Mouse (Mus musculus): ENCODE results near the gene Pkd1. TPM values are rescaled to one million over a fixed set of nuclear protein-coding genes. Genes with fewer than 3 reads are reported as not detected.

The Pkd1 gene
- polyA plus RNA-seq, 1 experiment from 2014 or later = 26.3 TPM

GRCm38 (mm10) chr17:24567034-24567779 is 17.6 kb downstream of the Pkd1 start:
- 44% methylated on average over 8 of the region's 8 CpGs for WGBS
- H3K4me2 ChIP-seq (replicated peaks; ENCODE audit: low read depth, low read length) = no peak overlapping the region
- H3K4me3 ChIP-seq (ENCODE audit: low read depth, low read length) = no peak overlapping the region
- peaks cover 22% of the 10 kb centered on the region; the same call in 1 of the 2 replicates for H3K36me3 ChIP-seq (ENCODE audit: insufficient read depth, low read length)
- TF ChIP-seq EP300 (IDR thresholded peaks at IDR 0.05) (no peak), CTCF (IDR thresholded peaks at IDR 0.05) (no peak)
- H3K9me3 ChIP-seq (ENCODE audit: low read length) = no peaks in the 10 kb centered on the region
- ATAC-seq = peak; percentile 78
- H3K27ac ChIP-seq (ENCODE audit: low read length) = no peak overlapping the region
- peak; percentile 74 for DNase-seq (ENCODE audit: low spot score)
- no peaks in the 10 kb centered on the region for H3K27me3 ChIP-seq (replicated peaks; ENCODE audit: insufficient read depth, low read length)
- H3K9ac ChIP-seq (replicated peaks; ENCODE audit: low read depth) = no peak overlapping the region
- H3K4me1 ChIP-seq (ENCODE audit: insufficient read depth, low read depth, low read length) = no peaks in the 10 kb centered on the region

- peaks cover 37% of the 10 kb centered on the region; the same call in 1 of the 2 replicates for H3K36me3 ChIP-seq (ENCODE audit: insufficient read depth, low read length)
- H3K4me2 ChIP-seq (replicated peaks; ENCODE audit: low read depth, low read length) = no peak overlapping the region
- TF ChIP-seq CTCF (IDR thresholded peaks at IDR 0.05) (no peak), EP300 (IDR thresholded peaks at IDR 0.05) (no peak)
These were observed 20.2 kb downstream of the Pkd1 start for GRCm38 (mm10) chr17:24569837-24570236.

DNA sequence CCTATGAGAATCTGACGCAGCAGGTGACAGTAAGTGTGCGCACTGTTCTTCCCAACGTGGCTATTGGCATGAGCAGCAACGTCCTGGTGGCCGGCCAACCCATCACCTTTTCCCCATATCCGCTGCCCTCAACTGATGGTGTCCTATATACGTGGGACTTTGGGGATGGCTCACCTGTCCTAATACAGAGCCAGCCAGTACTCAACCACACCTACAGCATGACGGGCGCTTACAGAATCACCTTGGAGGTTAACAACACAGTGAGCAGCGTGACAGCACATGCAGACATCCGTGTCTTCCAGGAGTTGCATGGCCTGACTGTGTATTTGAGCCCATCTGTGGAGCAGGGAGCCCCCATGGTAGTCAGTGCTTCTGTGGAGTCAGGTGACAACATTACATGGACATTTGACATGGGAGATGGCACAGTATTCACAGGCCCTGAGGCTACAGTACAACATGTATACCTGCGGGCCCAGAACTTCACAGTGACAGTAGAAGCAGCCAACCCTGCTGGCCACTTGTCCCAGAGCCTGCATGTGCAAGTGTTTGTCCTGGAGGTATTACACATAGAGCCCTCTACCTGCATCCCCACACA is 23.1 kb downstream of the Pkd1 start:
- no peaks in the 10 kb centered on the region for H3K9me3 ChIP-seq (ENCODE audit: low read length)
- WGBS = 89% methylated on average over 12 of the region's 12 CpGs
- H3K9ac ChIP-seq (replicated peaks; ENCODE audit: low read depth) = no peak overlapping the region
- no peaks in the 10 kb centered on the region for H3K27me3 ChIP-seq (replicated peaks; ENCODE audit: insufficient read depth, low read length)
- no peak for TF ChIP-seq EP300 (IDR thresholded peaks at IDR 0.05)
- no peak for TF ChIP-seq CTCF (IDR thresholded peaks at IDR 0.05)
- H3K27ac ChIP-seq (ENCODE audit: low read length) = no peak overlapping the region
- no peaks in the 10 kb centered on the region for H3K4me1 ChIP-seq (ENCODE audit: insufficient read depth, low read depth, low read length)
- H3K4me3 ChIP-seq (ENCODE audit: low read depth, low read length) = no peak overlapping the region
- H3K4me2 ChIP-seq (replicated peaks; ENCODE audit: low read depth, low read length) = no peak overlapping the region
- peaks cover 38% of the 10 kb centered on the region for H3K36me3 ChIP-seq (ENCODE audit: insufficient read depth, low read length)
- ATAC-seq (no peak), DNase-seq (ENCODE audit: low spot score) (no peak)

More at GRCm38 (mm10) chr17:24569837-24570236, 20.2 kb downstream of the Pkd1 start:
- Histone ChIP-seq H3K4me1 (ENCODE audit: insufficient read depth, low read depth, low read length) (no peaks in the 10 kb centered on the region), H3K4me3 (ENCODE audit: low read depth, low read length) (no peak overlapping the region), H3K9ac (replicated peaks; ENCODE audit: low read depth) (no peak overlapping the region), H3K9me3 (ENCODE audit: low read length) (no peaks in the 10 kb centered on the region), H3K27ac (ENCODE audit: low read length) (no peak overlapping the region), H3K27me3 (replicated peaks; ENCODE audit: insufficient read depth, low read length) (no peaks in the 10 kb centered on the region)
- 84% methylated on average over 4 of the region's 4 CpGs for WGBS
- no peak for DNase-seq (ENCODE audit: low spot score)
- no peak for ATAC-seq

DNA sequence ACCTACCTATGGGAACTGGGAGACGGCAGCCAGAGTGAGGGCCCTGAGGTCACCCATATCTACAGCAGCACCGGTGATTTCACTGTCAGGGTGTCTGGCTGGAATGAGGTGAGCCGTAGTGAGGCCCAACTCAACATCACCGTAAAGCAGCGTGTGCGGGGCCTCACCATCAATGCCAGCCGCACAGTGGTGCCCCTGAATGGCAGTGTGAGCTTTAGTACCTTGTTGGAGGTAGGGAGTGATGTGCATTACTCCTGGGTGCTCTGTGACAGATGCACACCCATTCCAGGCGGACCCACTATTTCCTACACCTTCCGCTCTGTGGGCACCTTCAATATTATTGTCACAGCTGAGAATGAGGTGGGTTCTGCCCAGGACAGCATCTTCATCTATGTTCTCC is 24.2 kb downstream of the Pkd1 start:
- Histone ChIP-seq H3K27ac (ENCODE audit: low read length) (no peak overlapping the region), H3K4me3 (ENCODE audit: low read depth, low read length) (no peak overlapping the region), H3K9ac (replicated peaks; ENCODE audit: low read depth) (no peak overlapping the region), H3K4me2 (replicated peaks; ENCODE audit: low read depth, low read length) (no peak overlapping the region), H3K36me3 (ENCODE audit: insufficient read depth, low read length) (peaks cover 43% of the 10 kb centered on the region), H3K9me3 (ENCODE audit: low read length) (no peaks in the 10 kb centered on the region), H3K27me3 (replicated peaks; ENCODE audit: insufficient read depth, low read length) (no peaks in the 10 kb centered on the region), H3K4me1 (ENCODE audit: insufficient read depth, low read depth, low read length) (no peaks in the 10 kb centered on the region)
- WGBS = 91% methylated on average over 9 of the region's 9 CpGs
- ATAC-seq (no peak), DNase-seq (ENCODE audit: low spot score) (no peak)
- TF ChIP-seq CTCF (IDR thresholded peaks at IDR 0.05) (no peak), EP300 (IDR thresholded peaks at IDR 0.05) (no peak)

GRCm38 (mm10) chr17:24579532-24579931 is 29.9 kb downstream of the Pkd1 start:
- Histone ChIP-seq H3K9me3 (ENCODE audit: low read length) (no peaks in the 10 kb centered on the region), H3K27me3 (replicated peaks; ENCODE audit: insufficient read depth, low read length) (no peaks in the 10 kb centered on the region), H3K4me2 (replicated peaks; ENCODE audit: low read depth, low read length) (no peak overlapping the region), H3K4me1 (ENCODE audit: insufficient read depth, low read depth, low read length) (no peaks in the 10 kb centered on the region), H3K9ac (replicated peaks; ENCODE audit: low read depth) (no peak overlapping the region), H3K27ac (ENCODE audit: low read length) (no peak overlapping the region), H3K4me3 (ENCODE audit: low read depth, low read length) (no peak overlapping the region), H3K36me3 (ENCODE audit: insufficient read depth, low read length) (peaks cover 45% of the 10 kb centered on the region)
- 92% methylated on average over 3 of the region's 3 CpGs for WGBS
- DNase-seq (ENCODE audit: low spot score) (no peak), ATAC-seq (no peak)
- TF ChIP-seq CTCF (IDR thresholded peaks at IDR 0.05) (no peak), EP300 (IDR thresholded peaks at IDR 0.05) (no peak)

GRCm38 (mm10) chr17:24580287-24580686 is 30.7 kb downstream of the Pkd1 start:
- no peak overlapping the region for H3K4me3 ChIP-seq (ENCODE audit: low read depth, low read length)
- H3K9me3 ChIP-seq (ENCODE audit: low read length) = no peaks in the 10 kb centered on the region
- H3K4me1 ChIP-seq (ENCODE audit: insufficient read depth, low read depth, low read length) = no peaks in the 10 kb centered on the region
- H3K27ac ChIP-seq (ENCODE audit: low read length) = no peak overlapping the region
- WGBS = 90% methylated on average over 2 of the region's 2 CpGs
- H3K27me3 ChIP-seq (replicated peaks; ENCODE audit: insufficient read depth, low read length) = no peaks in the 10 kb centered on the region
- no peak overlapping the region for H3K9ac ChIP-seq (replicated peaks; ENCODE audit: low read depth)
- no peak overlapping the region for H3K4me2 ChIP-seq (replicated peaks; ENCODE audit: low read depth, low read length)
- no peak for ATAC-seq
- DNase-seq (ENCODE audit: low spot score) = no peak
- peaks cover 42% of the 10 kb centered on the region for H3K36me3 ChIP-seq (ENCODE audit: insufficient read depth, low read length)
- no peak for TF ChIP-seq CTCF (IDR thresholded peaks at IDR 0.05)
- no peak for TF ChIP-seq EP300 (IDR thresholded peaks at IDR 0.05)
